Mouse (Mus musculus) kidney, embryonic 14.5 days (tissue): ENCODE results near the gene Kcne3. TPM values are rescaled to one million over a fixed set of nuclear protein-coding genes. Genes with fewer than 3 reads are reported as not detected.

Source experiments
- ATAC-seq: fragments of 200-750 bp; cut with Nextera tagmentation; 2 replicates; pipeline ENCODE4 v1.8.0; 2017; ENCODE audit warnings: moderate number of reproducible peaks, mild to moderate bottlenecking, moderate TSS enrichment, moderate library complexity; ENCODE audit not compliant: low FRiP score, low TSS enrichment
- H3K27ac ChIP-seq: fragments of 300-500 bp; sonication (generic); 2 replicates; pipeline ENCODE4 v1.5.1; 2014; ENCODE audit warnings: low read depth, mild to moderate bottlenecking, low read length, moderate library complexity, mixed read lengths
- H3K27me3 ChIP-seq: fragments of 300-500 bp; sonication (generic); 2 replicates; pipeline ENCODE4 v1.6.1; 2014; ENCODE audit warnings: mild to moderate bottlenecking, low read length; ENCODE audit not compliant: control insufficient read depth, insufficient read depth
- H3K36me3 ChIP-seq: fragments of 300-500 bp; sonication (generic); 2 replicates; pipeline ENCODE4 v1.6.1; 2014; ENCODE audit warnings: low read length, mixed read lengths; ENCODE audit not compliant: control insufficient read depth, insufficient read depth
- H3K4me1 ChIP-seq: fragments of 300-500 bp; sonication (generic); 2 replicates; pipeline ENCODE4 v1.6.1; 2014; ENCODE audit warnings: low read length, mixed read lengths; ENCODE audit not compliant: control insufficient read depth, insufficient read depth
- H3K4me2 ChIP-seq: fragments of 300-500 bp; sonication (generic); replicated peaks from 2 replicates; pipeline ENCODE4 v1.6.1; 2014; ENCODE audit warnings: low read depth, mild to moderate bottlenecking, low read length
- H3K4me3 ChIP-seq: fragments of 300-500 bp; sonication (generic); 2 replicates; pipeline ENCODE4 v1.5.1; 2014; ENCODE audit warnings: mild to moderate bottlenecking, low read length
- H3K9ac ChIP-seq: fragments of 300-500 bp; sonication (generic); 2 replicates; pipeline ENCODE4 v1.6.1; 2014; ENCODE audit warnings: low read depth, mild to moderate bottlenecking, low read length, moderate library complexity
- H3K9me3 ChIP-seq: fragments of 300-500 bp; sonication (generic); 2 replicates; pipeline ENCODE4 v1.6.1; 2016; ENCODE audit warnings: low read length; ENCODE audit not compliant: control insufficient read depth
- WGBS: fragments of 180-500 bp; shearing (Covaris S2); extraction: QIAGEN DNeasy Blood & Tissue Kit; methylation state at CpG from one replicate; pipeline ENCODE4 v1.1.7; 2014; 5-methylcytosine and 5-hydroxymethylcytosine counted together
- polyA plus RNA-seq: library from polyadenylated mRNA; unstranded; fragments of >200 nt; fragmentation: Nextera tagmentation; extraction: Ambion mirVana; gene quantifications from 2 replicates; pipeline ENCODE4 v1.2.1, GENCODE M21; 2014

The Kcne3 gene
- polyA plus RNA-seq, 1 experiment from 2014 or later = 2.4 TPM

DNA sequence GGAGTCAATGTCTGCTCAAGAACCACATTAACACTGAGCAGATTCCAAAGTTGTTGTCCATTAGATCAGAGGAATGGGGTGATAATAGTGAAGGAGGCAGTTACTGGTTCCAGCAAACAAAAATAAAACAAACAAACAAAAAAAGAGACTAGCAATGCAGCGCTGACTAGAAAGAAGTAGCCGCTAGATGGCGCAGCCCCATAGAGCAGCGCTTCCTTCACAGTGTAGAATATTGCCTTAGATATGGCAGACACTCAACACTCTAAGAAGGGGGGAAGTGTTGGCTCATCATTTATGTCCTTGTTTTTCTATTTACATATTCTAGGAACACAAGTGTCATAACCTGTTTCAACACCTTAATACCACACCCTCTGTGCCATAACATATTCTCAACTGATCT lies 14.5 kb downstream of the Kcne3 start:
- Histone ChIP-seq H3K36me3 (no peaks in the 10 kb centered on the region), H3K4me3 (no peak overlapping the region), H3K27me3 (no peaks in the 10 kb centered on the region), H3K4me1 (no peaks in the 10 kb centered on the region), H3K4me2 (no peak overlapping the region), H3K9ac (no peak overlapping the region), H3K27ac (no peak overlapping the region), H3K9me3 (no peaks in the 10 kb centered on the region)
- no peak for ATAC-seq
- 13% methylated on average over 4 of the region's 4 CpGs for WGBS

DNA sequence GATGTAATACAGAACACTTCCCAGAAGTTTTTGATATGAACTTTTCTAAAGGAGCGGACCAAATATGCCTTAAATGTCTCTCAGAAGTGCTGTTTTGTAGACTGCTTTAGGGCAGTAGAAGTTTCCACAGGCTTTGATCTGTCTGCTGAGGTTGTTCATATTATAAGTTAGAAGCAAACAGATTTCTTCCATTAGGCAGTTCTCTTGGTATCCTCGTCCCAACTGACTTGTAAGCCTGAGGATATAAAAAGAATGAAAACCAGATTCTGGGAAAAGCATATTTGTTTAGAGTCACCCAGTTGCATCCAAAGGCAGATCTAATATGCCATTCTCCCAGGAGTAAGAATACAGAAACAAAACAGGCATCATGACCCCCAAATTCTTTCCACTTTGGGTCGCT lies 24.9 kb downstream of the Kcne3 start:
- H3K27ac ChIP-seq = no peak overlapping the region
- WGBS = 89% methylated on average over 3 of the region's 3 CpGs
- H3K9me3 ChIP-seq = no peaks in the 10 kb centered on the region
- no peak overlapping the region for H3K9ac ChIP-seq
- H3K27me3 ChIP-seq = no peaks in the 10 kb centered on the region
- H3K4me2 ChIP-seq = no peak overlapping the region
- no peak for ATAC-seq
- H3K4me1 ChIP-seq = no peaks in the 10 kb centered on the region
- no peaks in the 10 kb centered on the region for H3K36me3 ChIP-seq
- H3K4me3 ChIP-seq = no peak overlapping the region

DNA sequence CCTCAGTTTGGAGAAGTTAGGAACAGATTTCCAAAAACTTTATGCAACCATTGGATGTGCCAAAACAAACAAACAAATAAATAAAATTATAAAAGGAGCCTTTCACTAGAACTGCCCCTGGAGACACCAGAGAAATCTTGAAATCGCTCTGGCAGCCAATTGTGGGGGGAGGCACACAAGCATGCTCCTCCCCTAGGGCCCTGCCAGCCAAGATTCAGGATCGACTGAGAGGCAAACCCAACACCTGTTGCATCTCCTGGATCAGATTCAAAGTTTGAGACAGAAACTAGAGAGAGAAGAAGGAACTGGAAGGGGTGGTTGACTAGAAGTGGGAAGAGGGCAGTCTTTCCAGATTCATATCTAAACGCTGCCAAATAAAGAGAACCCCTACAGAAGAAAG lies 27.3 kb downstream of the Kcne3 start:
- no peak overlapping the region for H3K4me3 ChIP-seq
- WGBS = 64% methylated on average over 3 of the region's 3 CpGs
- no peaks in the 10 kb centered on the region for H3K9me3 ChIP-seq
- H3K4me1 ChIP-seq = no peaks in the 10 kb centered on the region
- no peaks in the 10 kb centered on the region for H3K36me3 ChIP-seq
- ATAC-seq = no peak
- no peak overlapping the region for H3K27ac ChIP-seq
- no peak overlapping the region for H3K9ac ChIP-seq
- H3K4me2 ChIP-seq = no peak overlapping the region
- no peaks in the 10 kb centered on the region for H3K27me3 ChIP-seq

DNA sequence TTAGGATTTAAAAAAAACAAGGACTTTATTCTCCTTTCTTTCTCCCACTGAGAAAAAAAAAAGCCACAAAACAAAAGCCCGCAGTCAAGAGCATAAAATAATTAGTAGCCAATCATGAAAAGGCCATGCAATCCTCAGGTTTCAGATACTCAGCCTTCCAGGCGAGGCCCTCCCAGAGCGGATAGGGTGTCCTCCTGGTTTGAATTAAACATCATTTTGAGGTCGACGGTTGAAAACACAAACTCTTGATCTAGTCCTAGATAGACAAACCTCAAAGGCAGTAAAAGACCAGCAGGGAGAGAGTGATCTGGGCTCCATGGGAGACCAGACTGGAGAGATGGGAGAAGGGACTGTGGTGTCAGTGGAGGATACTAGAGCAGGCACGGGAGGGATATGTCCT lies 28.6 kb downstream of the Kcne3 start:
- ATAC-seq = no peak
- no peaks in the 10 kb centered on the region for H3K27me3 ChIP-seq
- no peak overlapping the region for H3K27ac ChIP-seq
- H3K9ac ChIP-seq = no peak overlapping the region
- H3K4me1 ChIP-seq = no peaks in the 10 kb centered on the region
- no peaks in the 10 kb centered on the region for H3K9me3 ChIP-seq
- H3K4me3 ChIP-seq = no peak overlapping the region
- WGBS = 42% methylated on average over 6 of the region's 6 CpGs
- H3K36me3 ChIP-seq = no peaks in the 10 kb centered on the region
- H3K4me2 ChIP-seq = no peak overlapping the region

DNA sequence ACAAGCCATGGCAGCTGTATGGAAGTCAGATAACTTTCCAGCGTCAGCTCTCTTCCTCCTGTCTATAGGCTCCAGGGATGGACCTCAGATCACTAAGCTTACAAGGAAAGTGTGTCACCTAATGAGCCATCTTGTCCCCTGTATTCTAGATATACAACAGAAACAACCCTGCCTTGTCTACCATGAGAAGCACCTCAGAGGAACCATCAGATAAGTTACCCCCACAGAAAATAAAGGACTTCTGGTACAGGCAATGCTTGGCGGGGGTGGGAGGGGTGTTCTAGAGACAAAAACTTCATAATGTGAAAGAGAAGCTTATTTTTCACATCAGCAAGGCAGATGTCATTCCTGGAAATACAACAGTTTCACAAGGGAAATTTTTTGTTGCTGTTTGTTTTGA lies 29.8 kb downstream of the Kcne3 start:
- H3K4me3 ChIP-seq = no peak overlapping the region
- no peaks in the 10 kb centered on the region for H3K36me3 ChIP-seq
- H3K27ac ChIP-seq = no peak overlapping the region
- no peaks in the 10 kb centered on the region for H3K4me1 ChIP-seq
- H3K27me3 ChIP-seq = no peaks in the 10 kb centered on the region
- 89% methylated on average over 2 of the region's 2 CpGs for WGBS
- no peak overlapping the region for H3K9ac ChIP-seq
- ATAC-seq = no peak
- no peaks in the 10 kb centered on the region for H3K9me3 ChIP-seq
- H3K4me2 ChIP-seq = no peak overlapping the region

DNA sequence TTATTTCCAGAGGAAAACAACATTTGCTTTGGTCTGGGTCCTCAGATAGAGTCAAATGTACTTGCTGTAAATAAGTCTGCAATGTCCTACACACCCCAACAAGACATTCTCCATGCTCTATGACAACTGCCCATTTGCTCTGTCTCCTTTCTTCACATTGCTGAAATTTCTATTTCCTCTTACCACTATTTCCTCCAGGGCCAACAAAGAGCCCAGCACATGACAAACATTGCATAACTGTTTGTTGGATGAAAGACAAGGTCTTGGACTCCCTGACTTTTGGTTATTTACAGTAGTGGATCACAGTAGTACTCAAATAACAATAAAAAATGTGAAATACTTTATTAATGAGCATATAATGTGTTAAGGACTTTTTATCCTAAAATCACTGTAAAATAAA lies 31.6 kb downstream of the Kcne3 start:
- no peaks in the 10 kb centered on the region for H3K4me1 ChIP-seq
- H3K9ac ChIP-seq = no peak overlapping the region
- H3K4me3 ChIP-seq = no peak overlapping the region
- no peaks in the 10 kb centered on the region for H3K9me3 ChIP-seq
- H3K27ac ChIP-seq = no peak overlapping the region
- H3K4me2 ChIP-seq = no peak overlapping the region
- ATAC-seq = no peak
- H3K36me3 ChIP-seq = no peaks in the 10 kb centered on the region
- no peaks in the 10 kb centered on the region for H3K27me3 ChIP-seq

DNA sequence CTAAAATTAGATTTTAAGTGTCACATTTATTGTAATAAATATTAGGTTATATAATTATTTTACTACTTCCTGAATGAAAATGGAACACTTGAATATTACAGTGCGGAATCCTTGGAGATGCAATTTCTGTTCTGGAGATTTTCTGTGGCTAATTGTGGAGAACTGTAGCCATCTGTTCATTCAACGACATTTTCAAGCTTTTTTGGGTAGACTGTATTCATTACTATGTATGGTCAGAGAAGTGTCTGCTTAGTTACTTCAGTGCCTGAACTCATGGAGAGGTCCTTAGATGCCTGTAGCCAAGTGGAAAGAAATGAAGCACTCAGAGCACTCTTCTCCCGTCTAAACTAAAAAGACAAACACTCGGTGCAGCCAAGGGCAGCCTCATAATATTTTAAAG lies 38.0 kb downstream of the Kcne3 start:
- no peak for ATAC-seq
- no peak overlapping the region for H3K27ac ChIP-seq
- 74% methylated on average over 4 of the region's 4 CpGs for WGBS
- no peaks in the 10 kb centered on the region for H3K36me3 ChIP-seq
- H3K4me2 ChIP-seq = no peak overlapping the region
- H3K9me3 ChIP-seq = no peaks in the 10 kb centered on the region
- H3K27me3 ChIP-seq = no peaks in the 10 kb centered on the region
- H3K4me3 ChIP-seq = no peak overlapping the region
- no peak overlapping the region for H3K9ac ChIP-seq
- H3K4me1 ChIP-seq = peaks cover 7% of the 10 kb centered on the region; the same call in 1 of the 2 replicates

DNA sequence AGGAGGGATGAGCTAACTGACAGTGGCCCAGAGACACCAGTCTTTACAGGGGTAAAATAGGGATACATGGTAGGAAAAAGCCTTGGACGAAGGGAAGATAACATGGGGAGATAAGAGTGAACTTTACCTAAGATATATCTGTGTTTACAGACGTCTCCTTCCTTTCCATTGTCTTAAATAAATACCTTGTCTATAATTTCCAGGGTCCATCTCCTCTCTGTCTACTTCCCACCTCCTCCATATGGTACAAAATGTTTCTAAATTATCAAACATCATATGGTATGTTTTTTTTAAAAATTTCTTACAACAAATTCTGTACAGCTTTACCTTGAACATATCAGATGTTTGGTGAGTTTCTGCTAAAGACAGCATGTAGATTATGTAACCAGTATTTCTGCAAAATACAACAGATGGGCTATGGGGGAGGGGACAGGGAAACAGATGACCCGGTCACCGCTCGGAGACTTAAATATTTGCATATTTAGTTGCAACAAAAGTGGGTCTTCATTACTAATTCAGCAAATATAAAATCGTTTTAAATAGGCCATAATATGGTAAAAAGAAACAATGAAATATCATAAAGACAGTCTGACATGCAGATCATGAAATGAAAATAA lies 38.9 kb downstream of the Kcne3 start:
- Histone ChIP-seq H3K9ac (no peak overlapping the region), H3K4me3 (no peak overlapping the region), H3K4me2 (no peak overlapping the region), H3K36me3 (no peaks in the 10 kb centered on the region), H3K4me1 (peaks cover 7% of the 10 kb centered on the region; the same call in 1 of the 2 replicates), H3K27me3 (no peaks in the 10 kb centered on the region), H3K9me3 (no peaks in the 10 kb centered on the region), H3K27ac (no peak overlapping the region)
- 67% methylated on average over 6 of the region's 6 CpGs for WGBS
- ATAC-seq = no peak

DNA sequence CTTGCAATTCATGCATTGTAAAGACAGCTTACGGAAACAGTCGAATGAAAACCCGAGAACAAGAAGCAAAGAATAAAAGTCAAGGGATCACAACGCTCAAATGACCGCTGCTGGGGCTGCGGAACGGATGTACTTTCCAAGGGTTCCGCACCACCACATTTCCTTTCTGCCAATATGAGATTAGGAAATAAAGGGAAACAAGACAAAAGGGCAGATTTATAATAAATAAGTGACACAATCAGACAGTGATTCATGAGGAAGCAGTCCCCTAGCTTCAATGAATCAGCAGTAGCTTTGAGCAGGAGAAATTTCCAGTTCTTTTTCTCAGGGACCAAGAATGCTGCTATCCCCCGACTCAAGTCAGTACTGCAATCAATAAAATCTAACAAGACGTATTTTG lies 39.7 kb downstream of the Kcne3 start:
- no peak overlapping the region for H3K4me3 ChIP-seq
- H3K4me1 ChIP-seq = peaks cover 7% of the 10 kb centered on the region; the same call in 1 of the 2 replicates
- H3K27me3 ChIP-seq = no peaks in the 10 kb centered on the region
- H3K27ac ChIP-seq = no peak overlapping the region
- H3K9ac ChIP-seq = no peak overlapping the region
- no peak overlapping the region for H3K4me2 ChIP-seq
- no peak for ATAC-seq
- 29% methylated on average over 10 of the region's 10 CpGs for WGBS
- H3K9me3 ChIP-seq = no peaks in the 10 kb centered on the region
- H3K36me3 ChIP-seq = no peaks in the 10 kb centered on the region
